Mouse (Mus musculus) gastrocnemius, postnatal 4 days (tissue): ENCODE data around the gene Mturn. TPM values are rescaled to one million over a fixed set of nuclear protein-coding genes. Genes with fewer than 3 reads are reported as not detected.

ENCODE experiments used
- DNase-seq, 2 experiments: peaks; one replicate each; pipeline ENCODE4 v3.0.0; 2021 to 2022; ENCODE audit warnings: low spot score in 2 of 2, mixed read lengths in 2 of 2
- total RNA-seq, 2 experiments: library from RNA; stranded (reverse); gene quantifications; 2 replicates each; pipeline ENCODE4 v1.2.3; 2021

The Mturn gene
- total RNA-seq, 2 experiments from 2014 or later = 9.7 to 12.9 TPM

GRCm38 (mm10) chr6:54729451-54730105, 48.2 kb downstream of the Mturn start:
- no peak for DNase-seq

GRCm38 (mm10) chr6:54731726-54732125, 50.3 kb downstream of the Mturn start:
- DNase-seq = no peak

GRCm38 (mm10) chr6:54732721-54733120, 51.3 kb downstream of the Mturn start:
- no peak for DNase-seq

GRCm38 (mm10) chr6:54736126-54736525, 54.7 kb downstream of the Mturn start:
- no peak for DNase-seq

- no peak for DNase-seq
Observed at GRCm38 (mm10) chr6:54737255-54737654, 55.8 kb downstream of the Mturn start.

GRCm38 (mm10) chr6:54737684-54738083, 56.3 kb downstream of the Mturn start:
- no peak for DNase-seq

GRCm38 (mm10) chr6:54749056-54749455, 67.6 kb downstream of the Mturn start:
- DNase-seq = no peak

GRCm38 (mm10) chr6:54751621-54752020, 70.2 kb downstream of the Mturn start:
- DNase-seq = no peak

GRCm38 (mm10) chr6:54752076-54752475, 70.7 kb downstream of the Mturn start:
- no peak for DNase-seq

Other genes starting within 250 kb of the Mturn start
- gene Scrn1, start 115.1 kb upstream of the Mturn start, total RNA-seq = 10 to 100 TPM; 11.8 to 12.7 TPM
- gene Plekha8, start 86.5 kb upstream of the Mturn start, total RNA-seq = 1 to 10 TPM; 8.1 to 9.1 TPM
- gene Fkbp14, start 84.3 kb upstream of the Mturn start, total RNA-seq = 10 to 100 TPM; 31.6 to 35.2 TPM
- gene Znrf2, start 135.3 kb downstream of the Mturn start, total RNA-seq = 10 to 100 TPM; 10.9 to 11.0 TPM